Mouse (Mus musculus) CD8-positive naive resting alpha-beta T cell, adult 57 days (primary cell): ENCODE data around the gene Papln. TPM values are rescaled to one million over a fixed set of nuclear protein-coding genes. Genes with fewer than 3 reads are reported as not detected.

ENCODE experiments used
- total RNA-seq: library from RNA; stranded (reverse); gene quantifications from one replicate; pipeline ENCODE4 v1.2.4, GENCODE M21; 2023

The Papln gene
- total RNA-seq: 0.15 TPM

DNA sequence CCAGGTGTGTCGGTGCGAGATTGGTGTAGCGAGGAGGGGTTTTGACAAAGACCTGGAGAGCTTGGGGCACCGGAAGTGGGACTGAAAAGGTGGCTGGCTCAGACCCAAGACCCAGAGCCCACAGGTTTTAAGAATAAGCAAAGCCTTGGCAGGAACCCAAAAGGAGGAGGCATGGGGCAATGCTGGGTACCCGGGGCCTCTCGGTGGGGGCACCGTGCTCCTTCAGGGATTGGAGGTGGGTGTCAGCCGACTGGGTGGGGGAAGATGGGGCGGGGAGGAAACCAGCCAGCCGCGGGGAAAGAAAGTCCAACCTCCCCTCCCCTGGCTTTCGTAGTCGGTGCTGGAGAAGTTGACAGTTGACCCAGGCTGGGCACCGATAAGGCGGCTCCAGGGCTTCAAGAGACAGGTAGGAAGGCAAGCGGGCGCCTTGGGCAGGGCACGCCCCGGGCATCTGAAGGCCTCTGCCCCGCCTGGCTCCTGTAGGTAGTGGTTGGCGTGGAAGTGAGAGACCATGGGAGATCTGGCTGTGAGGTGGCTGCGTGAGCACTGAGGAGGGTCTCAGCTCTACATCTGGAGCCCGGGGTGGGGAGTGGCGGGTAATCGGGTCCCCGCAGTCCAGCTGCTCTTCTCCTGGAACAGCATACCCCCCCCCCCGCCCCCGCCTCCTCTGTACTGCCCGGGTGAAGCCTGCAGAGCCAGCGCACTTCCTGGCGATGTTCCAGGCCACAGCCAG lies at the start of gene Papln:
Papln (plus strand) TSS at position 324 of the 733 bp plus-strand sequence.

Other genes with a start within 250 kb of the Papln start
- gene Dcaf4, start 243.2 kb upstream of the Papln start, total RNA-seq: 36.9 TPM
- gene Zfyve1, start 166.4 kb upstream of the Papln start, total RNA-seq: 37.6 TPM
- gene Rbm25, start 132.4 kb upstream of the Papln start, total RNA-seq: 316 TPM
- 76.2 TPM for gene Psen1, start 75.5 kb upstream of the Papln start, total RNA-seq
- gene Numb, start 158.3 kb downstream of the Papln start, total RNA-seq: 71.5 TPM
- 24.7 TPM for gene Riox1, start 187.0 kb downstream of the Papln start, total RNA-seq
- gene Heatr4, start 221.2 kb downstream of the Papln start, total RNA-seq: not detected
- 57.0 TPM for gene Acot2, start 224.2 kb downstream of the Papln start, total RNA-seq
- 10.5 TPM for gene Acot1, start 245.9 kb downstream of the Papln start, total RNA-seq